Mouse (Mus musculus): ENCODE measurements around the gene Acsl3. TPM values are rescaled to one million over a fixed set of nuclear protein-coding genes. Genes with fewer than 3 reads are reported as not detected.
A peak's percentile ranks its signal among the peaks of the same experiment; 100 is the strongest.

The Acsl3 gene
- 60.6 and 63.6 TPM in 2 replicates for polyA plus RNA-seq (2015; fragmentation: Nextera tagmentation; extraction: Ambion mirVana)

- Histone ChIP-seq H3K27me3 (no peaks in the 10 kb centered on the region), H3K9me3 (replicated peaks) (no peaks in the 10 kb centered on the region), H3K9ac (peak within 1 kb of the TSS; percentile 79), H3K4me3 (replicated peaks) (peak within 1 kb of the TSS; percentile 70), H3K36me3 (no peaks in the 10 kb centered on the region), H3K27ac (replicated peaks) (peak within 1 kb of the TSS; percentile 97), H3K4me1 (peaks cover 31% of the 10 kb centered on the region), H3K4me2 (replicated peaks) (peak within 1 kb of the TSS; percentile 76)
- ATAC-seq (ENCODE audit: insufficient number of reproducible peaks, low FRiP score, low TSS enrichment, low read depth), result peak; percentile 99
- under 1% methylated on average over 103 of the region's 104 CpGs for WGBS
These were observed at the start of gene Acsl3, which contains the start of gene Utp14b for GRCm38 (mm10) chr1:78657671-78658440. TSS of gene Acsl3 (plus strand) at chr1:78657825. TSS of gene Utp14b (plus strand) at chr1:78658038.

DNA sequence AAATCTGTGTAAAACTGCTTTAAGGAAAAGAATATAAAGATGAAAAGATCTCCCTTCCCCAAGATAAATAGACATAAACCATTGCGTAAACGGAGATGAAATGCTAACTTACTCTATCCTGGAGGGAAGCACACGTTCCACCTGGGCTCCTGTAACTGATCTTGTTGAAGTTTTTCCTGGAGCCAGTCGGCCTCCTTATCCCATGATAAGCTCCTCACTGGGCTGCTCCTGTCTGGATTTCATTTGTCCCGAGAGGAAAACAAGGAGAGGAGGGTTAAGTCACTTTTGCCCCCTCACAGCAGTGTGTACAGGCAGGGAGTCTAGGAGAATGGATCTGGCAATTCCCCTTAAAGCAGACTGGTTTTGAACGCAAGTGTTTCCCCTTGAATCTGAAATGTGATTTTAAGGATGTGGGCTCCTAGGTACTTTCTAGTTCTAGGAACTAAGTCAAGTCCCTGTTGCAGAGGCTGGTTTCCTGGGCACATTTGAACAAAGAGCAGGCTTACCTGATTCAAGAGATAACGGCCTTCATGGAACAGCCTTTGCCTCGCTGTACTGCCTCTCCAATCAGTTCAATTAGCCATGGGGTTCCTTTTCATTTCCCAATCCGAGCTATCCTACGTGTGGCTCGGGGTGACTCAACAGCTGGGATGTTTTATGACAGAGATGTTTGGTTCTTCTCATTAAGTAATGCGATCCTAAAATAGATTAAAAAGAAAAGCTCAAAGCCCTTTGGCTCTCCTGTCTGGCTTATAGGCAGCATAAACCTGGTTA is 48.3 kb upstream of the Acsl3 start:
- no peak overlapping the region for H3K27ac ChIP-seq (replicated peaks)

GRCm38 (mm10) chr1:78611039-78611438 is 46.6 kb upstream of the Acsl3 start:
- H3K27ac ChIP-seq (replicated peaks), result no peak overlapping the region
- H3K9me3 ChIP-seq (replicated peaks), result no peaks in the 10 kb centered on the region
- H3K36me3 ChIP-seq, result no peaks in the 10 kb centered on the region
- H3K4me1 ChIP-seq, result peaks cover 7% of the 10 kb centered on the region; the same call in 1 of the 2 replicates
- H3K9ac ChIP-seq, result no peak overlapping the region
- no peak for ATAC-seq (ENCODE audit: insufficient number of reproducible peaks, low FRiP score, low TSS enrichment, low read depth)
- no peaks in the 10 kb centered on the region for H3K27me3 ChIP-seq
- no peak overlapping the region for H3K4me2 ChIP-seq (replicated peaks)
- no peak overlapping the region for H3K4me3 ChIP-seq (replicated peaks)
- 48% methylated on average over 4 of the region's 4 CpGs for WGBS

More for the DNA sequence above, 48.3 kb upstream of the Acsl3 start:
- 12% methylated on average over 12 of the region's 12 CpGs for WGBS
- Histone ChIP-seq H3K4me2 (replicated peaks) (no peak overlapping the region), H3K36me3 (no peaks in the 10 kb centered on the region), H3K4me3 (replicated peaks) (no peak overlapping the region), H3K27me3 (no peaks in the 10 kb centered on the region), H3K9me3 (replicated peaks) (no peaks in the 10 kb centered on the region), H3K4me1 (peaks cover 7% of the 10 kb centered on the region; the same call in 1 of the 2 replicates), H3K9ac (no peak overlapping the region)
- ATAC-seq (ENCODE audit: insufficient number of reproducible peaks, low FRiP score, low TSS enrichment, low read depth), result no peak

- no peaks in the 10 kb centered on the region for H3K36me3 ChIP-seq
- H3K27ac ChIP-seq (replicated peaks), result no peak overlapping the region
- peaks cover 7% of the 10 kb centered on the region; the same call in 1 of the 2 replicates for H3K4me1 ChIP-seq
- 84% methylated on average over 1 of the region's 1 CpGs for WGBS
- no peaks in the 10 kb centered on the region for H3K27me3 ChIP-seq
- no peak for ATAC-seq (ENCODE audit: insufficient number of reproducible peaks, low FRiP score, low TSS enrichment, low read depth)
- no peak overlapping the region for H3K4me2 ChIP-seq (replicated peaks)
- H3K9me3 ChIP-seq (replicated peaks), result no peaks in the 10 kb centered on the region
- H3K9ac ChIP-seq, result no peak overlapping the region
- no peak overlapping the region for H3K4me3 ChIP-seq (replicated peaks)
These were observed 44.7 kb upstream of the Acsl3 start for GRCm38 (mm10) chr1:78612959-78613358.

- no peak overlapping the region for H3K4me2 ChIP-seq (replicated peaks)
- no peaks in the 10 kb centered on the region for H3K9me3 ChIP-seq (replicated peaks)
- H3K4me1 ChIP-seq, result no peaks in the 10 kb centered on the region
- H3K27me3 ChIP-seq, result no peaks in the 10 kb centered on the region
- H3K27ac ChIP-seq (replicated peaks), result no peak overlapping the region
- no peak for ATAC-seq (ENCODE audit: insufficient number of reproducible peaks, low FRiP score, low TSS enrichment, low read depth)
- no peaks in the 10 kb centered on the region for H3K36me3 ChIP-seq
- H3K9ac ChIP-seq, result no peak overlapping the region
- WGBS, result 96% methylated on average over 2 of the region's 2 CpGs
- no peak overlapping the region for H3K4me3 ChIP-seq (replicated peaks)
These were observed 33.3 kb upstream of the Acsl3 start for GRCm38 (mm10) chr1:78624352-78624751.

- Histone ChIP-seq H3K4me2 (replicated peaks) (no peak overlapping the region), H3K27me3 (no peaks in the 10 kb centered on the region), H3K36me3 (no peaks in the 10 kb centered on the region), H3K27ac (replicated peaks) (no peak overlapping the region), H3K9ac (no peak overlapping the region), H3K4me3 (replicated peaks) (no peak overlapping the region), H3K9me3 (replicated peaks) (no peaks in the 10 kb centered on the region), H3K4me1 (no peaks in the 10 kb centered on the region)
- ATAC-seq (ENCODE audit: insufficient number of reproducible peaks, low FRiP score, low TSS enrichment, low read depth), result no peak
- WGBS, result 58% methylated on average over 3 of the region's 3 CpGs
These were observed 23.1 kb upstream of the Acsl3 start for GRCm38 (mm10) chr1:78634486-78634885.

GRCm38 (mm10) chr1:78640871-78641270 is 16.8 kb upstream of the Acsl3 start:
- no peak for ATAC-seq (ENCODE audit: insufficient number of reproducible peaks, low FRiP score, low TSS enrichment, low read depth)
- Histone ChIP-seq H3K36me3 (no peaks in the 10 kb centered on the region), H3K4me1 (peaks cover 10% of the 10 kb centered on the region; the same call in 1 of the 2 replicates), H3K9ac (no peak overlapping the region), H3K4me3 (replicated peaks) (no peak overlapping the region), H3K9me3 (replicated peaks) (no peaks in the 10 kb centered on the region), H3K27me3 (no peaks in the 10 kb centered on the region), H3K4me2 (replicated peaks) (no peak overlapping the region), H3K27ac (replicated peaks) (no peak overlapping the region)

DNA sequence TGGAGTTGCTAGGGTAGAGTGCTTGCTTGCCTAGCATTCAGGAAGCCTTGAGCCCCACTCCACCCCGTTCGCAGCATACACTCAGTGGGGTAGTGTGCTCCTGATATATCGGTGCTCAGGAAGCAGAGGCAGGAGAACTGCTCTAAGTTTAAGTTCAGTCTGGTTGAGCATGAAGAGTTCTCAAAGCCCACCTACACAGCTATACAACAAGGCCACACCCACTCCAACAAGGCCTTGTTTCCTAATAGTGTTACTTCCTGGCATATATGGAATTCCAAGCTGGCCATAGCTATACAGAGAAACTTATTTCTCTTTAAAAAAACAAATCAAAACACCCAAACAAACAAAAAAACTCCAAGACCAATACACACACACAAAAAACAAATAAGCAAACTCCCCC is 15.8 kb upstream of the Acsl3 start:
- no peak overlapping the region for H3K27ac ChIP-seq (replicated peaks)
- no peak overlapping the region for H3K4me2 ChIP-seq (replicated peaks)
- no peaks in the 10 kb centered on the region for H3K27me3 ChIP-seq
- 91% methylated on average over 3 of the region's 3 CpGs for WGBS
- no peaks in the 10 kb centered on the region for H3K9me3 ChIP-seq (replicated peaks)
- ATAC-seq (ENCODE audit: insufficient number of reproducible peaks, low FRiP score, low TSS enrichment, low read depth), result no peak
- H3K9ac ChIP-seq, result no peak overlapping the region
- H3K36me3 ChIP-seq, result no peaks in the 10 kb centered on the region
- H3K4me1 ChIP-seq, result peaks cover 10% of the 10 kb centered on the region; the same call in 1 of the 2 replicates
- H3K4me3 ChIP-seq (replicated peaks), result no peak overlapping the region

DNA sequence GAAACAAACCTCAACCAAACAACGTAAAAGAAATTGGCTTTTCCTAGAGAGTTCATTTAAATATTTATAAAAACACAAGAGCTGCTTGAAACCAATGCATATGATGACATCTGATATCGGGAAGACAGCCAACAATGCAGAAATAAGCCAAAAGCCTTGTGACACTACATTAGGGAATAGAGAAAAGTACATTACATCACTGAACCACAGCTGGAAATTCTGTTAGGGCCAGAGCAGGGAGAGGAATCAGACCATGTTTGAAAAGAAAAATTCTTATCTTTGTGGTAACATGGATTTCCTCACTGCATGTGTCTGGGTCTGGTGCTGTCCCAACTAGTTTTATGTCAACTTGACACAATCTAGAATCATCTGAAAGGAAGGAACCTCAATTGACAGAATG is 15.4 kb upstream of the Acsl3 start:
- ATAC-seq (ENCODE audit: insufficient number of reproducible peaks, low FRiP score, low TSS enrichment, low read depth), result no peak
- no peak overlapping the region; the same call in 1 of the 2 replicates for H3K27ac ChIP-seq (replicated peaks)
- H3K27me3 ChIP-seq, result no peaks in the 10 kb centered on the region
- H3K9ac ChIP-seq, result no peak overlapping the region
- H3K36me3 ChIP-seq, result no peaks in the 10 kb centered on the region
- WGBS, result 47% methylated on average over 2 of the region's 2 CpGs
- no peak overlapping the region for H3K4me3 ChIP-seq (replicated peaks)
- H3K9me3 ChIP-seq (replicated peaks), result no peaks in the 10 kb centered on the region
- H3K4me2 ChIP-seq (replicated peaks), result no peak overlapping the region
- H3K4me1 ChIP-seq, result peaks cover 10% of the 10 kb centered on the region; the same call in 1 of the 2 replicates

DNA sequence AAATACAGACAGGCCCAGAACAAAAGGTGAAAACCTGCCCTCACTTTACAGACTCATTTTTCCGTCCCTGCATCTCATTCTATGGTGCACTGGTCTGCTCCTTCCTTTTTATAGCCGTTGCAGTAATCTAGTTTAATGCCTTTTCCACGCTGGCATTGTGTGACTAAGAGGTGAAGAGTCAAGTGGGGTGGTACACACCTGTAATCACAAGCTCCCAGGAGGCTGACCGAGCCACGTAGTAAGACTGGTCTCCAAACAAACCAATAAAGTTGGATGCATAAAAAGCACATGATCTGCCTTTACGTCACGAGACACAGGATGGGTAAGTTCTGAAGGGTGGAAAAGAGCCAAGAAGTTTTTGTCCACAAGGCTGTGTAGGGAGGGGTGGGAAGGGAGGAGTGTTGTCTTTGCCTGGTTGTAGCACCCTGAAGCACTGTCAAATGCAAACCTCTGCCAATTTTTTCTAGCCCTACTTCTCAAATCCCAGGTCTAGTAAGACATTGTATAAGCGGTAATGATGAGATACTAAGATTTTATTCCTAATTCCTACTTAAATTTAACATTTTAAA is 10.2 kb upstream of the Acsl3 start:
- Histone ChIP-seq H3K27me3 (no peaks in the 10 kb centered on the region), H3K4me2 (replicated peaks) (no peak overlapping the region), H3K4me1 (peaks cover 17% of the 10 kb centered on the region; the same call in 1 of the 2 replicates), H3K36me3 (no peaks in the 10 kb centered on the region), H3K9me3 (replicated peaks) (no peaks in the 10 kb centered on the region), H3K9ac (no peak overlapping the region), H3K4me3 (replicated peaks) (no peak overlapping the region), H3K27ac (replicated peaks) (no peak overlapping the region)
- 37% methylated on average over 8 of the region's 8 CpGs for WGBS
- ATAC-seq (ENCODE audit: insufficient number of reproducible peaks, low FRiP score, low TSS enrichment, low read depth), result no peak
